Mouse (Mus musculus): ENCODE measurements around the gene Scube2. TPM values are rescaled to one million over a fixed set of nuclear protein-coding genes. Genes with fewer than 3 reads are reported as not detected.

Gene Scube2
- not detected for polyA plus RNA-seq (2017; shearing (Covaris generic))

GRCm38 (mm10) chr7:109865370-109866229 lies at the start of gene Scube2:
Scube2 (minus strand) TSS chr7:109865679.
- ATAC-seq, result no peak

GRCm38 (mm10) chr7:109906165-109906564 lies 40.7 kb upstream of the Scube2 start:
- no peak for ATAC-seq

GRCm38 (mm10) chr7:109900921-109901320 lies 35.4 kb upstream of the Scube2 start:
- ATAC-seq, result no peak

GRCm38 (mm10) chr7:109898911-109899310 lies 33.4 kb upstream of the Scube2 start:
- no peak for ATAC-seq

- peak; percentile 32 for ATAC-seq
Measured at GRCm38 (mm10) chr7:109892530-109892929, 27.1 kb upstream of the Scube2 start.

- no peak for ATAC-seq
Measured at GRCm38 (mm10) chr7:109891786-109892185, 26.3 kb upstream of the Scube2 start.

- ATAC-seq, result no peak
Measured at GRCm38 (mm10) chr7:109890256-109890655, 24.8 kb upstream of the Scube2 start.

- no peak for ATAC-seq
Measured at GRCm38 (mm10) chr7:109889300-109889699, 23.8 kb upstream of the Scube2 start.

- no peak for ATAC-seq
Measured at GRCm38 (mm10) chr7:109886249-109886648, 20.8 kb upstream of the Scube2 start.

- no peak for ATAC-seq
Measured at GRCm38 (mm10) chr7:109882574-109882973, 17.1 kb upstream of the Scube2 start.

GRCm38 (mm10) chr7:109881561-109882099 lies 16.2 kb upstream of the Scube2 start:
- no peak for ATAC-seq

- ATAC-seq, result no peak
Measured at GRCm38 (mm10) chr7:109879158-109879557, 13.7 kb upstream of the Scube2 start.

- no peak for ATAC-seq
Measured at GRCm38 (mm10) chr7:109876085-109876484, 10.6 kb upstream of the Scube2 start.

GRCm38 (mm10) chr7:109875598-109875997 lies 10.1 kb upstream of the Scube2 start:
- ATAC-seq, result no peak

GRCm38 (mm10) chr7:109875033-109875432 lies 9.6 kb upstream of the Scube2 start:
- ATAC-seq, result no peak

- ATAC-seq, result no peak
Measured at GRCm38 (mm10) chr7:109873170-109873569, 7.7 kb upstream of the Scube2 start.

GRCm38 (mm10) chr7:109871232-109871631 lies 5.8 kb upstream of the Scube2 start:
- no peak for ATAC-seq

- ATAC-seq, result no peak
Measured at GRCm38 (mm10) chr7:109868498-109868897, 3.0 kb upstream of the Scube2 start.

GRCm38 (mm10) chr7:109866643-109867042 lies 1.2 kb upstream of the Scube2 start:
- ATAC-seq, result no peak

GRCm38 (mm10) chr7:109863561-109863960 lies 1.9 kb downstream of the Scube2 start:
- no peak for ATAC-seq

GRCm38 (mm10) chr7:109860162-109860561 lies 5.3 kb downstream of the Scube2 start:
- ATAC-seq, result no peak

- ATAC-seq, result no peak
Measured at GRCm38 (mm10) chr7:109859354-109859753, 6.1 kb downstream of the Scube2 start.

- no peak for ATAC-seq
Measured at GRCm38 (mm10) chr7:109852752-109853212, 12.7 kb downstream of the Scube2 start.

GRCm38 (mm10) chr7:109852017-109852416 lies 13.5 kb downstream of the Scube2 start:
- no peak for ATAC-seq
